Mouse (Mus musculus) telencephalon, adult 2 months (tissue): ENCODE measurements around the gene Map3k15.

Experiments
- DNase-seq: peaks from one replicate; pipeline ENCODE4 v3.0.0-alpha.2; 2011; ENCODE audit warnings: low read depth, low spot score

Map3k15 gene

DNA sequence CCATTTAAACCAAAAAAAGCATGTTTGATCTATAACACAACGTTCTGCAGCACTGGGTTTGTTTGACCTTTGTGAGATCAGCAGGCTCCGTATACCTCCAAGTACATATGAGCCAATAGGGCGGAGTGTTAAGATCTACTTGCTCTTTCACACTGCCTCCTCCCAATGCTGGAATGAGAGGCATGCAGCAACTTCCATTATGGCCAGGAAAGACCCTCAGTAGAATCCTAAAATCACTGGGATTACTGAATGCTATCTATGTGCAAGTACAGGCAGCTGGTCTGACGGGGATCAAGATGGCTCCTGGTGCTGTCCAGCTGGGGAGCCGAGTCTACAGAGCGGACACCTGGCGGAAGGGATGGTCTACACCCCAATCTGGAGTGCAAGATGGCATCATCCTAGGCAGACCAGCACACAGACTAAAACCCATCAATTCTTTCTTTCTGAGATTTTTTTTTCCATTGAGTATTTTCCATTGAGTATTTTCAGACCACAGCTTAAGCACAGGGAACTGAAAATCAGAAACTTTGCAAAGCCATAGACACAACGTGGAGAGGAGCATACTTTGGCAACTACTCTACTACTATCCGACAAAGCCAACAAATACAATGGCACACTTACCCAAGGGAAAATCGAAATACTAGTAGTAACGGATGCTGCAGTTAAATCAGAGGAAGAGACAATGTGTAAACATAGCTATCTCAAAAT is 146.1 kb downstream of the Map3k15 start:
- no peak for DNase-seq

DNA sequence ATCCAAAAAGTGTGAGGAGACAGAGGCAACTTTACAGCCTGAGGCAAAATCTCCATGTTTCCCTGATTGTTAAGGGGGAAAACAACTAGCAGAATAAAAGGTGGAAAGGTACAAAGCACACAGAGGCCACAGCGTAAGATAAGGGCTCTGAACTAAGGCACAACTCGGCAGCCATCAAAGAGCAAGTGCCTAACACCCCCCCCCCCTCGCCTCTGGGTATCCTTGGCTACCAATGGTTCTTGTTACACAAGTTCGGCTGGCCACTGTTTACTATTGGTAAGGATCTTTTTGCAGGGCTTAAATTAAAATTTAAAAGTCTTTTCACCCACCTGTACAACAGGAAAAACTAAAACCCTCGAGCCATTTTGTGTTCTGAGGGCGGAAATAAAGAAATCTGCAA is 147.5 kb downstream of the Map3k15 start:
- no peak for DNase-seq

DNA sequence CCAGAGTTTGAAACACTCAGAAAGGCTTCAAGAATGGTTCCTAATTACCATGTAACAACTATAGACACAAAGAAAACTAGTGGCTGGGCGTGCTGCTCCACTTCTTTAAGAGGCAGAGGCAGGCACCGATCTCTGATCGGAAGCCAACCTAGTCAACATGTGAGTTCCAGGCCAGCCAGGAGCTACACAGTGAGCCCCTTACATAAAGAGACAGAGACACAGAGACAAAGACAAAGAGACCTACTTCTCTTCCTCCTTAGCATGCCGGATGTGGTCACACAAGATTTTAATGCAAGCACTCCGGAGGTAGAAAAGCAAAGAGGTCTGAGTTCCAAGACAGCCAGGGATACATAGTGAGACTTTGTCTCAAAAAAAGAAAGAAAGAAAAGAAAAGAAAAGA is 147.9 kb downstream of the Map3k15 start:
- DNase-seq: no peak

DNA sequence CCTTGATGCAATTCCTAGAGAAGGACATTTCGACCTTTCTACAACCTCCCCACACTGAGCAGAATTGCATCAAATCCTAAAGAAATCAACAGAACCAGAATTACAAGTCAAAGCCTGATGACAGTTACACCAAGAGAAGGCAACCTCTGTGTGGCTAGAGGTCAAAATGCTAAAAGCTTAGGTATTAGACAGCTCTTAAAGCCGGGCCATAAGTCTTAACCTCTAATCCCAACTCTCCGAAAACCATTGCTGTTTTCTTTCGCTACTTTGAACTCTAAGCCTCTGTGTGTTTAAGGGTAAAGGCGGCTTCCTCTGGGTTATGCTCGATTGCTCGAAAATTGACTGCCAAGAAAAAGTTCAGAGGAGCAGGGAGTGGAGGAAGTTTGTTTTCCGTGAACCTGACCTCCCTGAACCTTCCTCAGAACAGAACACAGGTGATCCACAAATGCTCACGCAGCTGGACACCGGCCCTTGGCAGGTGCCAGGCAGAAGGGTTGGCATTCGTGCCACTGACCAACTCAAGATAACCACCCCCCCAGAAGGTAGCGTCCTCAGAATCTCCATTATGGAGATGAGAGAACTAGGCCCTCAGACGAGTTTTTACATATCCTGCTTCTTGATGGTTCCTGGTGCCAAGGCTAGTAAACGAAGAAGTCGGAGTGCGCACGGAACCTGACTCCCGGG is 149.1 kb downstream of the Map3k15 start:
- DNase-seq: no peak

DNA sequence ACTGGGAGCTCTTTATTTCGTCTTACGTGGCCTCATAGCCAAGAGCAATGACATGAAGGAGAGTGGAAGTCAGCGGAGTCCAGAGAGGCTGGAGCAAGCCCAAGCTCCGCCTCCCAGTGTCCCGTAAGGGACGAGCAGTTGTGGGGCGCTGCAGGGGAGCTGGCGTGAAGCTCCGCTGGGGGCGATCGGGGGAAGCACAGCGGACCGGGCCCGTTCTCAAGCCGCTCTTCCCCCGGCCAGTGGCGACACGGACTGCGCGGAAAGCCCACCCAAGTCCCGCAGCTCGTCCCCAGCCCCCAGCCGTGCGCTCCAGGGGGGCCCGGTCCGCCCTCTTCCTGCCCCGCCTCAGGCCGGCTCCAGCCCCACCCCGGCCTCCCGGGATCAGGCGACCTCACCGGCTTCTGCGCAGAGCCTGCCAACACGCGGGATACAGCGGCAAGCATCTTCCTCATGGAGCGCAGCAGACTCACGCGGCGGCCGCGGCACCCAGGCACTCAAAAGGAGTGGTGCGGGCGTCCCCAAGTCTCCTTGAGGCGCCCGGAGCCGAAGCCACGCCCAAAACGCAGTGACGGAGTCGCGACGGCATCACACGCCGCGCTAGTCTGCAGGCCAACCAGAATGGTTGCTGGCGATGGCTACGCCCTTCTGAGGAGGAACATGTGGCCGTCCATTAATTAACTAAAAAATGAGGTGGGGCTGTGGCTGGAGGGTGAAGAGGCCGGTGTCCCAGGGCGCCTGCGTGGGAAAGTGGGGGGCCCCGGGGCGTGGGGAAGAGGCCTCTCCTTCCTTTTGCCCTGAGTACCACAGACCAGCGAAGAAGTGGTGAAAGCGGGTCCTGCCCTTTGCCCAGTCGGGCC is 149.9 kb downstream of the Map3k15 start, which contains the start of gene Pdha1:
Pdha1 (minus strand) TSS at position 553 of the 857 bp plus-strand sequence.
- peak; percentile 75 for DNase-seq

DNA sequence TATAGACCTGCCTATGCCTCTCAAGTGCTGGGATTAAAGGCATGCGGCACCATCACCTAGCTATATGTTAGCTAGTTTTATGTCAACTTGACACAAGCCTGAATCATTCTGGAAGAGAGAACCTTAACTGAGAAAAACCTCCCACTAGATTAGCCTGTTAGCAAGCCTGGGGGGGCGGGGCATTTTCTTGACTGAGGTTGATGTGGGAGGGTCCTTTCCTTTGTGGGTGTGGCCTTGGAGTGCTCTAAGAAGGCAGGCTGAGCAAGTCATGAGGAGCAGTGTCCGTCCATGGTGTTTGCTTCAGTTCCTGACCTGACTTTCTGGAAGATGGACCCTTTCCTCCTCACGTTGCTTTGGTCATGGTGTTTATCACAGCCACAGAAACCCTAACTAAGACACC is 158.6 kb downstream of the Map3k15 start:
- DNase-seq: no peak

DNA sequence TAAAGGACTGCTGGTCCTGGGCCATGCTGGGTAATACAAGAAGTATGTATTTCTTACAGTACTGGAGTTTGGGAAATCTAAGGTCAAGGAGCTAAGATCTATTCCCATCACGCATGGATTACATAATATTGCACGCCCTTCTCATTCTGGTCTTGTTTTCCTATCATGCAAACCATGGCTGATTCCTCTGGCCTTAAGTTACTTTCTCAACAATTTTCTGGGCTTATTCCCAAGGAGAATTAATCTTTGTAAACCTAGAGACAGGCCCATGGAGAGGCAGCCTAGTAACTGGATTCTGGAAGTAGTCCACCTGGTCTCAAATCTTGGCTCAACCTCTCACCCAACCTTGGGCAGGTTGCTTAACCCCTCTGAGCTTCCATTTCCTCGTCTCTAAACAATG is 159.2 kb downstream of the Map3k15 start:
- no peak for DNase-seq

DNA sequence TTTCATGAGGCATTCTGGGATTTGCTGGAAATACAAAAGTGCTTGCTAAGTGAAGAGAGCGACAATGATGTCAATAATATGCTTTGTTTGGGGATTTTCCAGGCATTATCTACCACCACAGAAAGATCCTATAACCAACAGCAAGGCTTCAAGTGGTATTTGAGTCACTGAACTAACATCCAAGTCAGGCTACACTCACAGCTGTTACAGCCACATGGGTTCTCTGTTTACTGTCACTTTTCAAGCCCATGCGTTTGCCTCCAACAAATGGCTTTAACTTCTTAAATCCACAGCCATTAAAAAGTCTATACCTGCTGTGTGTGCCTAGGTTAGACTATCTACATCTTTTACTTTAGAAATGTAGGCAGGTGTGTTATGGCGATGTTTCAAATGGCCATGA is 160.6 kb downstream of the Map3k15 start:
- no peak for DNase-seq

DNA sequence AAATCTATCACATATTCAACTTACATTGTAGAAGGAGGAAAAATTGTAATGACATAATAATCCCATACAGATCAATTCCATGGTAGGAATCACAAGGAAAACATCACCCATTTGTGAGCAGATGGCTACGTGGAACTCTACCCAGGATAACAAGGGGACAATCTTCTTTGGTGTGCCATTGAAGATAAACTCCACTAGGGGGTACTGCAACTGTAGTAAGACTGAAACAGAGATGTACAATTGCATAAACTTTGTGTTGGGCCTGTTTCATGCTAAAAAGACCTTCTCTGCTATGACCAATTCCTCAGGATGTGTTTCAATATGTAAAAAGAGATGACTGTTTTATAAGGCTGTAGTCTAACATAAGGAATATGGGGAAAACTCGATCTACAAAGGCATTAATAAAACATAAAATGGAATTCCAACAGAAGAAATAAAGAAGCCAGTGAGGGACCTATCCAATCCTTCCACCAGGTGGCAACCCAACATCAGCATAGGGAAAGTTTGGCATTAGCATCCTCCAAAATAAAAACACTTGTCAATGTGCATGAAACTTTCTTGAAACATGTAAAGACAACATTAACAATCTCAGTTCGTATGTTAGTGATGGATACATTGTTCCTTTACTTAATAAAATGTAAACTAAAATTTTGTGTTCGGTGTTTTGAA is 165.0 kb downstream of the Map3k15 start:
- DNase-seq: no peak

DNA sequence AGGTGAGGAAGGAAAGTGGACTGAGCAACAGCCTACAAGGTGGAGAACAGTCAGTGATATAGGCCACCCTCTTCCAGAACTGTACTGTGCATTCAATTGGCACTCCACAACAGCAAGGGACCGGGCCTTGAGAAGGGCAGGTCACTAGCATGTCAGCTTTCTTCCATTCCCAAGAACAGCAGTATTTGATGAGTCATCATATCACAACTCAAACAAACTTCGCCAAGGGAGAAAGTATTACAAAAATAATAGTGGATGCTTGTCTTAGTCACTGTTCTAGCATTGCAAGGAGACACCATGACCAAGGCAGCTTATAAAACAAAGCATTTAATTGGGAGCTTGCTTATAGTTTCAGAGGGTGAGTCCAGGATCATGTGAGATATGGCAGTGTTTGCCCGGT is 176.0 kb downstream of the Map3k15 start:
- no peak for DNase-seq

DNA sequence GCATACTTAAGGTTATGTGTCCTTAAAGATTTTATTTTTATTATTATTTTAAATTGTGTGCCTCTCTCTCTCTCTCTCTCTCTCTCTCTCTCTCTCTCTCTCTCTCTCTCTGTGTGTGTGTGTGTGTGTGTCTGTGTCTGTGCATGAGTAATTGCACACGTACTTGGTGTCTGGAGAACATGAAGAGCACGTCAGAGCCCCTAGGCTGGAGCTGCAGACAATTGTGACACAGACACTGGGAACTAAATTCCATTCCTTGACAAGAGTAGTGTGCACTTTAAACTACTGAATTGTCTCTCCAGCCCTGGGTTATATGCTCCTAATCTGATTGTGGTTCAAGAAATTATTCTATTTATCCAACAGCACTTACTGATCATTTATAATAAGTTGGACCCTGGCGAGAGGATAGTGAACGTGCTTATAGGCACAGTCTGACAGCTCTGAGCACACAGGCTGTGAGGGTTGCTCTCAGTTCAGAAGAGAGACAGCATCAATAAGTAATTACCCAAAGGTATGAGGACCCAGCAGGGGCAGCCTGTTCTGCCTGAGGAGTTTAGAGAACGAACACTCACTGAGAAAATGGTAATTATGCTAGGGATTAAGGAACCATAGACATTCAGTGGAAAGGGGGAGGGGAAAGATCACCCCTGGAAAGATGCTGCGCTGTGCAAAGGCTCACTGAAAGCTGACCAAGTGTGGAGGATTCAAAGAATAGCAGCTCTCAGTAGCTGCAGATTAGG is 178.2 kb downstream of the Map3k15 start:
- no peak for DNase-seq

DNA sequence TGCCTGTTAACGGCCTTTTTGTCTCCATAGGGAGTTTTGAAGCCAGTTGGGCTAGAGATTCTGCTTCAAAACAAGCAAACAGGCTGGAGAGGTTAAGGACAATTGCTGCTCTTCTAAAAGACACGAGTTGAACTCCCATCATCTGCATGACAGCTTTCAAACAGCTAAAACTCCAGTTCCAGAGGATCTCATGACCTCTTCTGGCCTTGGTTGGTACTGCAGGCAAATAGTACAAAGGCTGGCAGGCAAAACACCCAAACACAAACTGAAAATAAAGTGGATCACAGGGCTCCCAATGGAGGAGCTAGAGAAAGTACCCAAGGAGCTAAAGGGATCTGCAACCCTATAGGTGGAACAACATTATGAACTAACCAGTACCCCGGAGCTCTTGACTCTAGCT is 181.9 kb downstream of the Map3k15 start:
- no peak for DNase-seq
